Mouse (Mus musculus) heart, embryonic 10.5 days (tissue): Measurements from ENCODE around the gene Arl15. TPM values are rescaled to one million over a fixed set of nuclear protein-coding genes. Genes with fewer than 3 reads are reported as not detected.

Experiments used
- DNase-seq: peaks from one replicate; pipeline ENCODE4 v3.0.0-alpha.2; 2017; ENCODE audit warnings: low spot score
- H3K27ac ChIP-seq: fragments of 300-500 bp; sonication (generic); 2 replicates; pipeline ENCODE4 v1.5.1; 2016; ENCODE audit warnings: mild to moderate bottlenecking
- H3K27me3 ChIP-seq: fragments of 300-500 bp; sonication (generic); 2 replicates; pipeline ENCODE4 v1.6.1; 2016; ENCODE audit warnings: mild to moderate bottlenecking; ENCODE audit not compliant: poor library complexity, insufficient read depth, severe bottlenecking
- H3K36me3 ChIP-seq: fragments of 300-500 bp; sonication (generic); 2 replicates; pipeline ENCODE4 v1.6.1; 2016; ENCODE audit warnings: mild to moderate bottlenecking, moderate library complexity
- H3K4me1 ChIP-seq: fragments of 300-500 bp; sonication (generic); 2 replicates; pipeline ENCODE4 v1.6.1; 2016; ENCODE audit warnings: mild to moderate bottlenecking
- H3K4me3 ChIP-seq: fragments of 300-500 bp; sonication (generic); 2 replicates; pipeline ENCODE4 v1.5.1; 2016; ENCODE audit warnings: mild to moderate bottlenecking, moderate library complexity
- H3K9me3 ChIP-seq: fragments of 300-500 bp; sonication (generic); 2 replicates; pipeline ENCODE4 v1.6.1; 2016; ENCODE audit warnings: mild to moderate bottlenecking, moderate library complexity
- WGBS: fragments of 180-500 bp; shearing (Covaris S2); methylation state at CpG from one replicate; pipeline ENCODE4 v1.1.7; 2016; 5-methylcytosine and 5-hydroxymethylcytosine counted together
- polyA plus RNA-seq: library from polyadenylated mRNA; unstranded; fragments of >200 nt; fragmentation: Nextera tagmentation; extraction: Ambion mirVana; gene quantifications from 2 replicates; pipeline ENCODE4 v1.2.1, GENCODE M21; 2016

Arl15 gene
- polyA plus RNA-seq, 1 experiment from 2014 or later = 8.9 TPM

DNA sequence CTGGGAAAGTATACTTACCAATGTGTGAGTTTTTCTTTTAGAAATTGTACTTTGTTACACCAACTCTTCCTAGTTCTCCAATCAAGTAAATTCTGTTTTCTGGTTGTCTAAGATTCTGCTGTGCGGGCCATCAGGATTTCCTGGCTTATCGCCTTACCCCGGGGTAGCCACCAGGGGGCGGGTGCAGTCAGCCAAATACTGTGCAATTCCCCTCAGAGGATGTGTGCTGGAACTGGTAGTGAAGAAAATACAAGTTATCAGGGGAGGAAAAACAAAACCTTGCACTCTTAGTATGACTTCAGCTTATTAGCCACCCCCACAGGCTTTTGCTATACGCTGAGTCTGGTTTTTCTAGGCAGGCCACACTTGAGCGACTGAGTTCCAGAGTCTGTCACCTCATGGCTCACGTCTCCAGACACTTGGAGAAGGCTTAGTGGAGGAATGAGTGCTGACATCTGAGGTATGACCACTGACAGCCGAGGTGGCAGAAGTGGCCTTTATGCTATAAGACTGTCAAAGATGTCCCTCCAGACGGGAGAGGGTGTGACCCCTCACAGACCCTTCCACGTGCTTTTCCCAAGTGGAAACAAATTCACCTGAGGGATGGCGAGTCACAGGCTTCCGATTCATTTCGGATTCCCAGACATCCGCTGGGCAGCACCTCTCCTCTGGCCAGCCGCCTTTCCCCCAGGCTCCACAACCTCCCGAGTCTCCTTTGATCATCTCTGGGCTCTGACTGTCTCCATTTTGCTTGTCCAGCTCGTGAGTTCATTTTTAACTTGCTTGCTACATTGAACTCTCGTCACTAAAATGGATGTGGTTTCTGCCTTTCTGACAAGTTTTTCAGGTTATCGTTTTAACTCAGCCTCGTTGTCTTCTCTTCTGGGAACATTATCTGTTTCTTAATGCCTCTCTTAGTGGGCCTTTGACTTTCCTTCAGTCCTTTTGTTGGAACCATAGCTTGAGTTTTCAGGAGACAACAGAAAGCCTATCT, 75.2 kb downstream of the Arl15 start:
- no peak for DNase-seq
- Histone ChIP-seq H3K4me1 (peaks cover 28% of the 10 kb centered on the region), H3K27me3 (no peaks in the 10 kb centered on the region), H3K4me3 (no peak overlapping the region), H3K36me3 (no peaks in the 10 kb centered on the region), H3K9me3 (no peaks in the 10 kb centered on the region), H3K27ac (0 out of 2 replicates have a peak overlapping the region, but pooled peaks have one; percentile 2)
- 51% methylated on average over 20 of the region's 20 CpGs for WGBS

DNA sequence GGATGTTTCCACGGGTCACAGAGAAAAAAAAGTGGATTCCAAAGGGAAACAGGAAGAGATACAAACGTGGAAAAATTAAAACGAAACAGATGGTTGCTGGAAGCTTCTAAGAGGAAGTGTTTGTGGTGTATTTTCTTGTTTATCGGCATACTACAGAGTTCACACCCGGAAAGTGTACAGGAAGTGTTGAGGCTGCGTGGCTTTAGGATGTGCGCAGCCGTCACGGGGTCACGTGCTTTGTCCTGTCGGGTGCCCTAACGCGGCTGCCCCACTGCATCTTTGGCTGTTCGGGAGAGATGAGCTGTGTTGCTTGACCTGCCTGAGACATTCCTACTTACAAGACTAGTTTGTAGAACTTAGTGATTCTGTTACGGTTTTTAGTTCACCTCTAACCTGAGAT, 76.1 kb downstream of the Arl15 start:
- Histone ChIP-seq H3K36me3 (no peaks in the 10 kb centered on the region), H3K9me3 (no peaks in the 10 kb centered on the region), H3K27ac (no peak overlapping the region), H3K4me1 (peaks cover 28% of the 10 kb centered on the region), H3K27me3 (no peaks in the 10 kb centered on the region), H3K4me3 (no peak overlapping the region)
- 71% methylated on average over 15 of the region's 15 CpGs for WGBS
- no peak for DNase-seq

DNA sequence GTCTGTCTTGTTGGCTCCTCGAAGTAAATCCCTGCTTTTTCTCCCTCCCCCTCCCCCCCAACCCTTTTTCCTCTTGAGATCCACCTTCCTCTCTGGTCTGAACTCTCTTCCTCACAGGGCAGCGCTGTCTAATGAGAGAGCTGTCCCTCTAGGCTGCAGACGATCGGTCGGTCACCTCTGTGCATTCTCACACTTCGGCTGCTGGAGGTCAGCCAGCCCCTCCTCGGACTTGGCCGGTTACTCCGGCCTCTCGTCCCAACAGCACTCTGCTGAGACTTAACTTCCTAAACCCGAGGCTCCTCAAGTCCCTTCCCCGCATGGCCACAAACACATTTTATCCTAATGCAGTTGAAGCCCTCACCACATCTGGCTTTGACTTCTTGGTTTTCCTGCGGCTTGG, 77.5 kb downstream of the Arl15 start:
- Histone ChIP-seq H3K27ac (peak overlapping the region; percentile 23; the same call in 1 of the 2 replicates), H3K27me3 (no peaks in the 10 kb centered on the region), H3K9me3 (no peaks in the 10 kb centered on the region), H3K36me3 (no peaks in the 10 kb centered on the region), H3K4me1 (peaks cover 28% of the 10 kb centered on the region), H3K4me3 (peak overlapping the region; percentile 25; the same call in 1 of the 2 replicates)
- DNase-seq = no peak
- WGBS = 47% methylated on average over 13 of the region's 13 CpGs

DNA sequence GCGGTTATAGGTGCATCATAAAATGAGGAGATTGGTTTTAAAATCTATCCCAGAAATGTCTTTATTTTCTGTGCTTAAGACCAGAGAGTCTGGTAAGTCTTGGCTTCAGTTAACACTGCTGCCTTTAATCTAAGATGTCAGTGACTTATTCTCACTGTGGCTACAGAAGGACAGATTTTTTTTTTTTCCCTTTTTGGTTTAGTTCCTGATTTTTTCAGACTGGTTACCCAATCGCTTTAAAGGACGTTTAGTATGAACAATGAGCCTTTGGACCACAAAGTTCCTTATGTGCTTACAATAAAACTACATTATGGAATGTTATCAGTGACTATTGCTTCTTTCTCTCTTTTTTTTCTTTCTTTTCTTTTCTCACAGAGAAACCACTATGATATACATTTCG, 81.4 kb downstream of the Arl15 start:
- no peak overlapping the region for H3K27ac ChIP-seq
- H3K9me3 ChIP-seq = no peaks in the 10 kb centered on the region
- 83% methylated on average over 4 of the region's 4 CpGs for WGBS
- no peaks in the 10 kb centered on the region for H3K36me3 ChIP-seq
- peaks cover 32% of the 10 kb centered on the region for H3K4me1 ChIP-seq
- no peaks in the 10 kb centered on the region for H3K27me3 ChIP-seq
- no peak for DNase-seq
- H3K4me3 ChIP-seq = no peak overlapping the region

DNA sequence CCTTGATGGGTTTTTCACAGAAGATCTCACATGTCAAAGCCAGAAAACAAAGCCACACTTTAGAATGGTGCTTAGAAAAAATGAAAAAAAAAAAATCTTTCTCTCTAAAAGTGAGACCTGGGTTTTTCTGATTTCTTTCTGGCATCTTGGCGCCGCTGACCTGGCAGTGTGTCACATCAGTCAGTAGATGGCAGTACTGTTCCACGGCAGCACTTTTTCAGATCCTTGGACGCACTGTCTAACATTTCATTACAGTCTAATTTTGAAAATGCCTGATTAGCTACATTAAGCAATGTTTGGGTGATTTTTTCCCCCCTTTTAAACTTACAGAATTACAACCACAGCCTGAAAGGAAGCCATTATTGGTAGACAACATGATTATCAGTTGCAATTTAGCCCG, 83.1 kb downstream of the Arl15 start:
- 20% methylated on average over 5 of the region's 5 CpGs for WGBS
- H3K27me3 ChIP-seq = no peaks in the 10 kb centered on the region
- no peaks in the 10 kb centered on the region for H3K9me3 ChIP-seq
- no peak overlapping the region for H3K4me3 ChIP-seq
- H3K4me1 ChIP-seq = peaks cover 25% of the 10 kb centered on the region
- DNase-seq = peak; percentile 77
- H3K27ac ChIP-seq = no peak overlapping the region
- no peaks in the 10 kb centered on the region for H3K36me3 ChIP-seq

DNA sequence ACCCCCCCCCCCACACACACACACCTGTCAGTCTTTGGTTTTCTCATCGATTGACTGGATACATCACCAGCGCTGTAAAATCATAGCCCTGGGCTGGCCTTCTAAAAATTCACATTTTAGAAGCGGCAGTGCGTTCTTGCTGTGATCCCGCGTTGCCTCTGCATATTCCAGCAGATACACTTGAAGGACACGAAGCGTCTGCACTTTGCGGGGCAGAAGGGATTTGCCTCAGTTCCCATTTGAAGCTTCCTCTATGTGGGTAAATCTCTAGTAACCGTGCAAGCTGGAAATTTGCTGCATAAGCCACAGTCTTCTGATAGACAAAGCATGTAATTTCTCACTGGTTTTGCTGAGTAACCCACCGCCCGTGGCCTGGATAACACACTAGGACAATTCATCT, 84.3 kb downstream of the Arl15 start:
- no peaks in the 10 kb centered on the region for H3K9me3 ChIP-seq
- peaks cover 24% of the 10 kb centered on the region for H3K4me1 ChIP-seq
- H3K27me3 ChIP-seq = no peaks in the 10 kb centered on the region
- WGBS = 81% methylated on average over 12 of the region's 12 CpGs
- no peak overlapping the region for H3K4me3 ChIP-seq
- H3K27ac ChIP-seq = no peak overlapping the region
- no peak for DNase-seq
- H3K36me3 ChIP-seq = no peaks in the 10 kb centered on the region

DNA sequence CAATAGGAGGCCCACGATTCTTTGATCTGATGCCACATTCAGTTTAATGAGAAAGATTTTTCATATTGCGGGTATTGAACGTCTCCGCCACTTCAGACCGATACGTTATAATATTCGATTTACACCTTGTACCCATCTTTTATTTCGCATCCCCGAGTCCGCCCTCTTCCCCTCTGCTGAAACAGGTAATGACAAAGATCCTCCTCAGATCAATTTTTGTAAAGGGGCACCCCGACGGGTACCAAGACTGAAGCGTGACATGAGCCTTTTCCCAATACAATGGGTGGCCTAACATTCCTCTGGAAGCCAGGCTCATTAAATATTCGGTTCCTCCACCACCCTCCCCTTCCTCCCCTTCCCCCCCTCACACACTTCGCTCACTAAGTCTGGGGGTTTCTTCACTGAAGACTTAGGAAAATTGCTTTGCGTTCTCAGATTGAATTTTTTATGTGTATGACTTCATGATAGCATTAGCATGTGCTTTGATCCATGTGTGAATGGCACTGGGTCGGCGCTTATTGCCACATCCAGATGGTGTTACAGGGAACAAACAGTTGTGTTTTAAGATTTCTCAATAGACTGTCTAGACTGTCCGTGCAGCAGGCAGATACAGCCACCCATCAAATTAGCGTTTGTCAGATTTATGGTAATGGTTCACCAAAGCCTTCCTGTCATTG, 85.5 kb downstream of the Arl15 start:
- peaks cover 27% of the 10 kb centered on the region for H3K4me1 ChIP-seq
- peak; percentile 42 for DNase-seq
- 45% methylated on average over 20 of the region's 20 CpGs for WGBS
- no peak overlapping the region for H3K27ac ChIP-seq
- H3K27me3 ChIP-seq = no peaks in the 10 kb centered on the region
- no peak overlapping the region for H3K4me3 ChIP-seq
- H3K9me3 ChIP-seq = no peaks in the 10 kb centered on the region
- no peaks in the 10 kb centered on the region for H3K36me3 ChIP-seq

DNA sequence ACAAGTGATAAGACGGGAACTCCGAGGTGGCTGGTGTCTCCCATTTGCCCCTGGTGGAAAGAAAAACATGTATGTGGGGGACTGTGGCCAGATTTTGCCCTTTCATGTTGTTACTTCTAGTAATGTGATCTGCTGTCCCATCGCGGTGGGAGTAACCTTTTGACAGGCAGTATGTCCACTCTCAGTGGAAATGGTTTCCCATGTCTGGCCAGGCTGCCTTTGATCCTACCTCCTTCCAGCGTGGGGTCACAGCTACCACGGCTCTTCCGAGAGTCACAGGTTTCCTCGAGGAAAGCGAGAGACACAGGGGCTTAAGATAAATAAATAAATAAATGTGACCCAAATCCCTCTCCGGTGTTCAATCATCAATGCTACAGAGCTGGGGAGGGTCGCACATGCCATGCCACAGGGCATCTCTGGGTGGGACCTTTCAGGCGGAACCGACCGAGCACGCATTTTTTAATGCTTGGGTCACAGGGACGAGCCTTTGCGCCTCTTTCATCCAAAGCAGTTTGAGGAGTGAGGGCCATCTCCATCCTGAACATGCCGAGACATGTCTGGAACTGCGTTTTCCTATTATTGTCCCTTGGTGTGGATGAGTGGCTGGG, 86.4 kb downstream of the Arl15 start:
- peak overlapping the region; percentile 47 for H3K27ac ChIP-seq
- H3K36me3 ChIP-seq = no peaks in the 10 kb centered on the region
- no peaks in the 10 kb centered on the region for H3K9me3 ChIP-seq
- H3K27me3 ChIP-seq = no peaks in the 10 kb centered on the region
- 12% methylated on average over 19 of the region's 19 CpGs for whole genome bisulfite sequencing
- peak overlapping the region; percentile 46 for H3K4me3 ChIP-seq
- peaks cover 27% of the 10 kb centered on the region for H3K4me1 ChIP-seq
- DNase-seq = peak; percentile 72

DNA sequence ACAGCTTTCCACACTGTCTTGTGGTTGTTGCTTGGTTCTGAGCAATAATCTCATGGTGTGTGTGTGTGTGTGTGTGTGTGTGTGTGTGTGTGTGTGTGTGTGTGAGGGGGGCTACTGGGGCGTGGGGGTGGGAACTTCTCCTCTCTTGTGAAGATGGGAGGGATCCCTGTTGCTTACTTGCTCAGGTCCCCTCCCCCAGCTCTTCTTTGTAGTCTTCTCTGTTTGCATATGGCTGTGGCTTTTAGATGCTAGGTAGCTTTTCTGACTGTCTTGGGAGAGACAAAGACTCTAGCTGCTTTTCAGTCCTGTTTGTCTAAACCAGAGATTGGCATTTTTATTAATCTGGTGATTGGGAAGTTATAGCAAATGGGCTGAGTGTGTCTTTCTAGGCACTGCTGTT, 88.7 kb downstream of the Arl15 start:
- 43% methylated on average over 1 of the region's 1 CpGs for WGBS
- no peaks in the 10 kb centered on the region for H3K27me3 ChIP-seq
- no peak overlapping the region for H3K27ac ChIP-seq
- peak; percentile 46 for DNase-seq
- no peaks in the 10 kb centered on the region for H3K36me3 ChIP-seq
- H3K4me1 ChIP-seq = peaks cover 36% of the 10 kb centered on the region
- H3K9me3 ChIP-seq = no peaks in the 10 kb centered on the region
- no peak overlapping the region for H3K4me3 ChIP-seq

DNA sequence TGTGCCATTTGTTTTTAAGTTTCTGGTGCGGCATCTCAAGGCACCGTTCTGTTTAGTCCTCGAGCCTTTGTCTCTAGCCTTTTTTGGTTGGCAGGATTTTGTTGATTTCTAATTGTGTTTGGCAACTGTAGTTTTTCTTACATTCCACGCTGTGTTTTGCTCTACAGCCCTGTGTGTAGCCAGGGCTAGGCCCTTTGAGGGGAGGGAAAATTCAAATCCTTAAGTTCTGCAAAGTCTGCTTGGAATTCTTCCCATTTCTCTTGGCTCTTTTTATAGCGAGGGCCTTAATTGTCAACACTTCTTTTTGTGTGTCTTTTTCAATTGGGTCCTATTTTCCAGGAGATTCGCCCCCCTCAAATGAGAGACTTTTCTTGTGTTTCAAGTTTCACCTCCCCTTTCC, 92.8 kb downstream of the Arl15 start:
- Histone ChIP-seq H3K36me3 (no peaks in the 10 kb centered on the region), H3K27ac (no peak overlapping the region), H3K9me3 (no peaks in the 10 kb centered on the region), H3K4me3 (no peak overlapping the region), H3K27me3 (no peaks in the 10 kb centered on the region), H3K4me1 (peaks cover 21% of the 10 kb centered on the region)
- no peak for DNase-seq
- WGBS = 50% methylated on average over 6 of the region's 6 CpGs

DNA sequence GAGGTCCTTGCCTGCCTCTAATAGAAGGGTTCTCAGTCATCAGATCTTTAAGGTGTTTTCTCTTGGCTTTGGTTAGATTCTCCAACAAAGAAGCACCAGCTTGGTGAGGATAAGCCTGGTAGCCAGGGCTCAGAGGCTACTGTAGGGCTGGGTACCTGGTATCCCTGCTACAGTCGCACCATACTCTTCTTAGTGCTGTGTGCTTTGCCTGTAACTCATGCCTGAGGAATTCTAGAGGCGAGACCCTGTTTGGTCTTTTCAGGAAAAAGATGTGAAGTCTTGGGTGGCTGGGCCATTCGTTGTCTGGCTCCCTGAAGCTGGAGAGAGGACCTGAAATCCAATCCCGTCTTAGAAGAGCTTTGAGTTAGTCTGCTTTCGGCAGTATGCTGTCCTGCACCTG, 93.8 kb downstream of the Arl15 start:
- 63% methylated on average over 5 of the region's 5 CpGs for WGBS
- no peak overlapping the region for H3K4me3 ChIP-seq
- no peak overlapping the region for H3K27ac ChIP-seq
- H3K36me3 ChIP-seq = no peaks in the 10 kb centered on the region
- no peaks in the 10 kb centered on the region for H3K27me3 ChIP-seq
- DNase-seq = no peak
- peaks cover 18% of the 10 kb centered on the region for H3K4me1 ChIP-seq
- no peaks in the 10 kb centered on the region for H3K9me3 ChIP-seq

DNA sequence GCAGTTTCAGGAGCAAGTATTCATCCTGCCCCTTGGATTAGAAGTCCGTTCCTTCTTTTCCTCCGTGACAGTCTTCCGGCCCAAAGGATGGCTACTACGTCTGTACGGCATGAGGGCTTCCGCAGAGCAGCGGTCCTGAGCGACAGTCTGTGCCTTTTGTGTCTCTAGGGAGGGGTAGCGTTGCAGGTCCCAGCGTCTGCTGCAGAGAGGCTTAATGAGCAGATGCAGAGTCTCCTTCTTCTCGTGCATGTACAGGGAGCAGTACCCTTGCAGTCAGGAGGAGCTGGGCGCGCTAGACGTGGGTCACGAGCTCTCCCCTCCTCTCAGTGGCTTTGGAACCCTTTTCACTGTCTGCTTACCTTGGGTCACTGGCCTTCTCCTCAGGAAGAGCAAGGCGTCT, 94.4 kb downstream of the Arl15 start:
- Histone ChIP-seq H3K4me3 (no peak overlapping the region), H3K27me3 (no peaks in the 10 kb centered on the region), H3K4me1 (peaks cover 18% of the 10 kb centered on the region), H3K36me3 (no peaks in the 10 kb centered on the region), H3K9me3 (no peaks in the 10 kb centered on the region), H3K27ac (no peak overlapping the region)
- WGBS = 71% methylated on average over 16 of the region's 16 CpGs
- no peak for DNase-seq
